Mouse (Mus musculus) small intestine, adult 2 months (tissue): ENCODE results near the gene Hsd17b3.

Source experiments
- CTCF ChIP-seq: fragments of 200-500 bp; IDR thresholded peaks from 2 replicates; pipeline ENCODE4 v1.5.1; 2012; ENCODE audit warnings: low read depth, mild to moderate bottlenecking, control low read depth, inconsistent platforms, low read length, moderate library complexity, mixed read lengths; ENCODE audit not compliant: insufficient replicate concordance, insufficient read length; ENCODE audit errors: extremely low read depth
- POLR2A ChIP-seq: fragments of 200-500 bp; IDR thresholded peaks from 2 replicates; pipeline ENCODE4 v1.6.1; 2012; ENCODE audit warnings: low read depth, mild to moderate bottlenecking, control low read depth, inconsistent platforms, low read length, moderate library complexity

DNA sequence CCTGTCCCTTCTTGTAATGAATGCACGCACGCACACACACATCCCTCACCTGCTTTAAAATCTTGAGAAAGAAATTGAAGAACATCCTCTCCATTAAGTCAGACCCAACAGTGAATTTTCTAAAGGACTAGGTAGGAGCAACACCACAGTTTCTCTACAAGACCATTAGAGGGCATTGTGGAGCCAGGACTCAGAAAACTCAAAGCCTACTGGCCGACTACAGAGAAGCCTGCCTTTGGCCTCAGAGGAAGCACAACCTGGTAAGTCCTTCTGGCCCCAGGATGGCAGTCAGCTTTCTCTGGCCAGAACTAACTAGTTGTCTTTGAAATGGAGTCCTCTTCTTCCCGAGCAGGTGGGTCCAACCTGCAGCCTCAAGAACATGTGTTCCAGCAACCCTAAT is 38.1 kb downstream of the Hsd17b3 start:
- TF ChIP-seq CTCF (peak; percentile 40; the same call in 1 of the 2 replicates), POLR2A (no peak)
